Comparison of ENCODE assay signal across 10 mouse cellular contexts in genomic region chr2:171942671-171943070, GRCm38 (mm10).
DNase-seq lines count a peak whose midpoint lies in the region; ATAC-seq lines count a peak whose summit lies in the region.
"Had no signal": no experiment of that assay in that cellular context is flagged by ENCODE, and none has a peak within 500 bp of the region (broad histone marks: within the 10 kb centered on the region; RNA-seq: fewer than 3 reads in every experiment).

No protein-coding gene starts in this region.

- H3K9ac ChIP-seq in midbrain, embryonic 14.5 days (replicated peaks; ENCODE audit: low read length): no peak overlapping the region
- H3K9ac ChIP-seq: embryonic facial prominence, embryonic 13.5 days had no signal

- H3K4me1 ChIP-seq in midbrain, embryonic 14.5 days (ENCODE audit: control insufficient read depth, insufficient read depth, low read length): no peaks in the 10 kb centered on the region
- no peaks in the 10 kb centered on the region for H3K4me1 ChIP-seq in midbrain, embryonic 10.5 days
- H3K4me1 ChIP-seq: embryonic facial prominence, embryonic 13.5 days had no signal

- H3K4me2 ChIP-seq in midbrain, embryonic 14.5 days (ENCODE audit: low read length): no peak overlapping the region
- H3K4me2 ChIP-seq: embryonic facial prominence, embryonic 13.5 days had no signal

- H3K4me3 ChIP-seq in midbrain, embryonic 14.5 days (replicated peaks; ENCODE audit: low read depth, low read length): no peak overlapping the region
- no peak overlapping the region for H3K4me3 ChIP-seq in midbrain, embryonic 10.5 days
- H3K4me3 ChIP-seq: embryonic facial prominence, embryonic 13.5 days; myocyte had no signal

- no peak overlapping the region for H3K27ac ChIP-seq in midbrain, embryonic 14.5 days (replicated peaks; ENCODE audit: low read depth, low read length)
- H3K27ac ChIP-seq in midbrain, embryonic 10.5 days (replicated peaks): no peak overlapping the region
- H3K27ac ChIP-seq: embryonic facial prominence, embryonic 13.5 days had no signal

- 79% methylated on average over 9 of the region's 9 CpGs for WGBS in midbrain, embryonic 14.5 days
- 85% methylated on average over 9 of the region's 9 CpGs for WGBS in midbrain, embryonic 10.5 days

- no peaks in the 10 kb centered on the region for H3K36me3 ChIP-seq in midbrain, embryonic 14.5 days (ENCODE audit: control insufficient read depth, insufficient read depth, low read length)
- no peaks in the 10 kb centered on the region for H3K36me3 ChIP-seq in midbrain, embryonic 10.5 days
- H3K36me3 ChIP-seq: embryonic facial prominence, embryonic 13.5 days had no signal

- no peak for ATAC-seq in midbrain, embryonic 14.5 days (ENCODE audit: low FRiP score, low TSS enrichment)

- no peaks in the 10 kb centered on the region for H3K9me3 ChIP-seq in midbrain, embryonic 14.5 days (ENCODE audit: control insufficient read depth, low read length)
- no peaks in the 10 kb centered on the region for H3K9me3 ChIP-seq in midbrain, embryonic 10.5 days (replicated peaks)
- H3K9me3 ChIP-seq: embryonic facial prominence, embryonic 13.5 days had no signal

- peak; percentile 30 for DNase-seq in midbrain, embryonic 14.5 days
- no peak for DNase-seq in midbrain, embryonic 10.5 days (ENCODE audit: low spot score)
- peak; percentile 7 for DNase-seq in cerebellum, adult 9-11 months
- peak; percentile 33 to 63 for DNase-seq in layer of hippocampus, postnatal 14 days (ENCODE audit: low spot score in 2 of 2)
- DNase-seq in telencephalon, adult 2 months (ENCODE audit: low read depth, low spot score): peak; percentile 32
- DNase-seq in kidney, adult 18-20 months: no peak
- no peak for DNase-seq in B cell, adult 2 months
- DNase-seq: retina, postnatal 1 day had no signal

- no peaks in the 10 kb centered on the region for H3K27me3 ChIP-seq in midbrain, embryonic 14.5 days (ENCODE audit: control insufficient read depth, insufficient read depth, low read length)
- H3K27me3 ChIP-seq in midbrain, embryonic 10.5 days (ENCODE audit: low read depth, poor library complexity, severe bottlenecking): no peaks in the 10 kb centered on the region
- H3K27me3 ChIP-seq: embryonic facial prominence, embryonic 13.5 days had no signal

Comparison
In these comparisons a context has a peak if more than half of its experiments do, and no peak if none do; other contexts are left out.
1. DNase-seq: peak in midbrain, embryonic 14.5 days (single experiment), cerebellum, adult 9-11 months (single experiment), layer of hippocampus, postnatal 14 days (2 of 2) and telencephalon, adult 2 months (single experiment); none in midbrain, embryonic 10.5 days (single experiment), kidney, adult 18-20 months (single experiment) and B cell, adult 2 months (0 of 2).